ENCODE assay signal across 1 mouse cellular context in the genomic region with DNA sequence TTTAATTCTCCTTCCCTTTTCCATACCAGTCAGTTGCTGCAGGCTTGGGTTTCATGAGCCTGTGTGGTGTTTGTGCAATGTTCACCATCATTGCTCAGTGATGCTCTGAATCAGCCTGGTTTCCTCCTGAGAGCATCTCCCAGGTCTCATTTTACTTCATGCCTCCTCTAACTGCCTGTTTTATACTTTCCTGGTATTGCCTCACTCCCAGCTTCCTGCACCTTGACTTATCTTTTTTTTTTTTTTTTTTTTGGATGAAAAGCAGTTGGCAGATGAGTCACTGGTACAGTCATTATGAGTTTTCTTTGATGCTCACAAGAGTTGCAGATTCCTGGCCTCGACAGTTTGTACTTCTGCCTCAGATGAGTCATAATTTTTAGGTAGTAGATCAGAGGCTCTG.
TF ChIP-seq lines count a peak whose summit lies in the region.

No protein-coding gene starts in this region.

TF ChIP-seq in MEL, 35 proteins besides CTCF, POLR2A, EP300 and RAD21 (continued from another document):
- TF ChIP-seq HCFC1 (IDR thresholded peaks at IDR 0.05; ENCODE audit: low read depth, low read length): 0 out of 2 replicates have a peak, but pooled peaks have one; percentile 24
- TF ChIP-seq ZNF384 (IDR thresholded peaks at IDR 0.05; ENCODE audit: low read depth, low read length): peak; percentile 95
- TF ChIP-seq GATA1 (IDR thresholded peaks at IDR 0.05; ENCODE audit: low read depth, low read length): peak; percentile 56
- TF ChIP-seq USF1 (IDR thresholded peaks at IDR 0.05; ENCODE audit: low read depth, low read length): no peak
- no peak for TF ChIP-seq MAFK (IDR thresholded peaks at IDR 0.05; ENCODE audit: borderline replicate concordance, low read depth, low read length)
- TF ChIP-seq NELFE (IDR thresholded peaks at IDR 0.05; ENCODE audit: low read depth, low read length): no peak
- TF ChIP-seq ELF1 (IDR thresholded peaks at IDR 0.05; ENCODE audit: low read depth, low read length): peak; percentile 30; the same call in 1 of the 2 replicates
- no peak for TF ChIP-seq E2F4 (IDR thresholded peaks at IDR 0.05; ENCODE audit: borderline replicate concordance, low read depth, low read length)
- peak; percentile 58; the same call in 1 of the 2 replicates for TF ChIP-seq SIN3A (IDR thresholded peaks at IDR 0.05; ENCODE audit: low read length)
- TF ChIP-seq MAZ (IDR thresholded peaks at IDR 0.05; ENCODE audit: low read depth, low read length): no peak
- TF ChIP-seq TAL1 (IDR thresholded peaks at IDR 0.05; ENCODE audit: low read length): no peak
- TF ChIP-seq JUND (IDR thresholded peaks at IDR 0.05; ENCODE audit: low read depth, low read length): peak; percentile 89
- TF ChIP-seq TBP (IDR thresholded peaks at IDR 0.05; ENCODE audit: low read depth, low read length): peak; percentile 33; the same call in 1 of the 2 replicates
- no peak for TF ChIP-seq ZMIZ1 (IDR thresholded peaks at IDR 0.05; ENCODE audit: low read depth, low read length)
- no peak for TF ChIP-seq MEF2A (IDR thresholded peaks at IDR 0.05; ENCODE audit: extremely low read depth, insufficient replicate concordance, low read depth, low read length, poor library complexity, severe bottlenecking)
- TF ChIP-seq UBTF (IDR thresholded peaks at IDR 0.05; ENCODE audit: borderline replicate concordance, insufficient read depth, low read depth, low read length): no peak
- no peak for TF ChIP-seq POLR2AphosphoS5 (IDR thresholded peaks at IDR 0.05; ENCODE audit: borderline replicate concordance, low read depth, low read length)
- TF ChIP-seq MYB (IDR thresholded peaks at IDR 0.05; ENCODE audit: low read depth, low read length): peak; percentile 86
- TF ChIP-seq ZKSCAN1 (IDR thresholded peaks at IDR 0.05; ENCODE audit: low read depth, low read length): no peak
- no peak for TF ChIP-seq ZC3H11A (IDR thresholded peaks at IDR 0.05; ENCODE audit: low read depth, low read length)
